Mouse (Mus musculus) B cell, adult 67 days (primary cell): ENCODE measurements around the gene Poldip3. TPM values are rescaled to one million over a fixed set of nuclear protein-coding genes. Genes with fewer than 3 reads are reported as not detected.

Experiments
- total RNA-seq, 2 experiments: library from RNA; stranded (reverse); gene quantifications; 4 replicates each; pipeline ENCODE4 v1.2.4; 2023

Gene Poldip3
- 100 to 1,000 TPM; 166 to 180 TPM for total RNA-seq

DNA sequence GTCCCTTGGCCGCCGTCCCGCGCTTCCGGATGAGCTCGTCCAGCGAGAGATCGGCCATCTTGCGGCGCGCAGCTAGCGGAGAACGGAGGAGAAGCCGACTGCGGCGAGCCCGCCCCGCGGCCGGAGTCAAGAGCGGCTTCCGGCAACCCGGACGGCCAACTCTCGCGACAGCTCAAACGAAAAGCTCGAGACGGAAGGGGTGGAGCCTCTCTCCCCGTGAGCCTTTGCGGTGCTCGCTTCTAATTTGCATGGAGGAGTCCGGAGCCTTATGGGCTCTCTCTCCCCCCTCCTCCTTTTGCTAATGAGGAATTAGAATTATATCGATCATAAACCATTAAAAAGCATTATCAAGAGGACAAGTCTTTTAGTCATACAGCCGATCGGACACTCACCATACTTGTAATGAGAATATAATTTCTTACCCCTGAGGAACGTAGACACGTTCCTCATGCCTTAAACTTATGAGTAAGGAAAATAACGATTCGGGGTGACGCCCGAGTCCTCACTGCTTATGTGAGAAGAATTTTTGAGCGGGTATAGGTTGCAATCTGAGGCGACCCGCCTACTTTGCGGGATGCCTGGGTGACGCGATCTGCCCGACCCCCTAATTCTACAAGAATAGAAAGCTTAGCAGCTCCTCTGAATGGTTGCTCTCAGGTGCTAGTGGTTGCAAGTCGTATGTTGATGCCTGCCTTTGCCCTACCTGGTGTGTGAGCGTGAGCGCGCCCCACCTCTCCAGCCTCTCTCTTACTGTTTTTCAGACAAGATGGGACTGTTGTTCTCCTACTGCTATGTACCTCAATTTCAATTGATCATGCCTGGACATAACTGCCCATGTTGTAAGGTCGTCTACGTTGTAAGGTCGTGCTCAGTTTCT, at the start of gene Poldip3:
Poldip3 (minus strand) TSS at position 189 of the 877 bp plus-strand sequence.

DNA sequence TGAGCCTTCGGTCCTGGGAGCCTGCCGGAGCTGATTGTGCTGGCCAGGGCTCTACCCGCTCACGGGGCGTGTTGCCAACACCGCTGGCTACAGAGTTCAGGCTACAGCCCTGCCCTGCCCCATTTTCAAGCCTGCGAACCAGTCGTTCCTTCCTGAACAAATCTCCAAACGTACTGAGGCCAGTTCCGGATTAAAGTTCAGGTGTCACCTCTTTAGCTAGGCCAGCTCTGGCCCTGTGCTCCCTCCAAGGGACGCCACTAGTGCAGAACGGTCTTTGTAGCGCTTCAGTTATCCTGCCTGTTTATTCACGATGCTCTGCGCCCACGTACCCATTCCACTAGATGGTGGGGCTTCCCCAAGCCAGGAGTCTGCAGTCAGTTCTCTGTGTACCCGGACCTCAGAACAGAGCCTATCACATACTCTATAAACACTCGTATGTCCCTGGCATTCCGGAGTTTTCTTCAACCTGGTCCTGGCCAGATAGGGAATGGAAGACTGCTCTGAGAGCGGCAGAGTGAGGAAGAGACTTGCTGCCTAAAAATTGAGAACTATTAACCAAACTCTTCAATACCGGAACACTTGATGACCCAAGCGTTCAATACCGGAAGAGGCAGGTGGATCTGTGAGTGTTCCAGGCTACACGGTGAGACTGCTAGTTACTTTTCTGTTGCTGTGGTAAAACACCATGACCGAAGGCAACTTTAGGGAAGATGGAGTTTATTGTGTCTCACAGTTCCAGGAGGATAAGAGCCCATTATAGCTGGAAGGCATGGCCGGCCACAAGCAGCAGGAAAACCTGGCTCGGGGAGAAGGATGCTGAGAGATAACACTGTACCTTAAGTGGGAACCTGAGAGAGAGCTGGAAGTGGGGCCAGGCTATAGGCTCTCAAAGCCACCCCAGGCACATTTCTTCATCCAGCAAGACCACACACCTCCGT, 23.6 kb upstream of the Poldip3 start, which contains the start of gene Cyb5r3:
Cyb5r3 (minus strand) TSS at position 101 of the 938 bp plus-strand sequence.

DNA sequence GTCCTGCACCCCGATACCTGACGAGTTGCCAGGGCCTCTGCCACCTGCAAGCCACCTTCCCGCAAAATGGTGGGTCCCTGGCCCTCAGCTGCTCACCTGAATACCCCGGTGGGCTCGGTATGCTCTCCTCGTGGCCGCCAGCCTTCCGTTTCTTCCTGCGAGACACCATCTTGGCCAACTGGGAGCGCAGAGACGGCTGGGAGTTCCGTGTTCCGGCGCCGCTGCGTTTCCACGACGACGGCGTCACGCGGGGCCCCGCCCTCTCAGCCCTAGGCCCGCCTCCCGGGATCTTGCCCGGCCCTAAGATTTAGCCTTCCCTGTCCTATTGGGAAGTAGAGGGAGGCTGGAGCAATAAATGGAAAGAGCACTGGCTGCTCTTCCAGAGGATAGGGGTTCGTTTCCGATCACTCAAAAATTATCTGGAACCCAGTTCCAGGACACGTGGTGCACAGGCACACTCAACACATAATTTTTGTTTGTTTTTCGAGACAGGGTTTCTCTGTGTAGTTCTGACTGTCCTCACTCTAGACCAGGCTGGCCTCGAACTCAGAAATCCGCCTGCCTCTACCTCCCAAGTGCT, 26.5 kb downstream of the Poldip3 start, which contains the start of gene Rrp7a:
Rrp7a (minus strand) TSS at position 236 of the 580 bp plus-strand sequence.

GRCm38 (mm10) chr15:83089429-83089605, 59.9 kb downstream of the Poldip3 start, which contains the start of gene Serhl:
TSS of gene Serhl (plus strand) at chr15:83089506.

Other genes starting within 250 kb of the Poldip3 start
- gene Tcf20, start 161.5 kb downstream of the Poldip3 start, total RNA-seq = 100 to 1,000 TPM; 142 to 146 TPM
- gene Nfam1, start 116.1 kb downstream of the Poldip3 start, total RNA-seq = 10 to 100 TPM; 35.7 to 41.6 TPM
- gene Serhl, start 59.9 kb downstream of the Poldip3 start, total RNA-seq = 10 to 100 TPM; 23.2 to 25.5 TPM
- 10 to 100 TPM; 85.0 to 87.1 TPM for gene Rrp7a, start 26.6 kb downstream of the Poldip3 start, total RNA-seq
- 10 to 100 TPM; 68.4 to 73.1 TPM for gene Cyb5r3, start 23.2 kb upstream of the Poldip3 start, total RNA-seq
- gene A4galt, start 102.4 kb upstream of the Poldip3 start, total RNA-seq = under 1 TPM in 1 of 2 experiments, not detected in 1; 0.44 TPM
- gene Arfgap3, start 200.9 kb upstream of the Poldip3 start, total RNA-seq = 10 to 100 TPM; 13.3 to 13.5 TPM